Mouse (Mus musculus): ENCODE results near the gene Wnk3. TPM values are rescaled to one million over a fixed set of nuclear protein-coding genes. Genes with fewer than 3 reads are reported as not detected.
"Not testable (repeated sequence)": the region's sequence is repeated elsewhere in the genome, so short reads cannot be mapped to it uniquely, and the experiment has no call there.

The Wnk3 gene
- 6.5 and 7.6 TPM in 2 replicates for polyA plus RNA-seq (2014; fragmentation: Nextera tagmentation; extraction: Ambion mirVana)

- 95% methylated on average over 2 of the region's 2 CpGs for WGBS
- Histone ChIP-seq H3K9me3 (ENCODE audit: control insufficient read depth, low read length) (no peaks in the 10 kb centered on the region), H3K27me3 (ENCODE audit: control insufficient read depth, insufficient read depth, low read length) (no peaks in the 10 kb centered on the region), H3K36me3 (ENCODE audit: control insufficient read depth, insufficient read depth, low read length) (no peaks in the 10 kb centered on the region), H3K4me1 (ENCODE audit: control insufficient read depth, insufficient read depth, low read length) (no peaks in the 10 kb centered on the region), H3K4me3 (ENCODE audit: low read depth, low read length) (no peak within 1 kb of the TSS), H3K27ac (replicated peaks; ENCODE audit: low read depth, low read length) (no peak within 1 kb of the TSS), H3K4me2 (ENCODE audit: low read depth, severe bottlenecking) (no peak within 1 kb of the TSS), H3K9ac (ENCODE audit: low read length) (no peak within 1 kb of the TSS)
- DNase-seq (ENCODE audit: low spot score) (no peak), ATAC-seq (ENCODE audit: insufficient number of reproducible peaks, low FRiP score, low TSS enrichment, low read depth) (no peak)
These were observed at the start of gene Wnk3 for GRCm38 (mm10) chrX:151197778-151198177. Wnk3 (plus strand) TSS chrX:151198078.

DNA sequence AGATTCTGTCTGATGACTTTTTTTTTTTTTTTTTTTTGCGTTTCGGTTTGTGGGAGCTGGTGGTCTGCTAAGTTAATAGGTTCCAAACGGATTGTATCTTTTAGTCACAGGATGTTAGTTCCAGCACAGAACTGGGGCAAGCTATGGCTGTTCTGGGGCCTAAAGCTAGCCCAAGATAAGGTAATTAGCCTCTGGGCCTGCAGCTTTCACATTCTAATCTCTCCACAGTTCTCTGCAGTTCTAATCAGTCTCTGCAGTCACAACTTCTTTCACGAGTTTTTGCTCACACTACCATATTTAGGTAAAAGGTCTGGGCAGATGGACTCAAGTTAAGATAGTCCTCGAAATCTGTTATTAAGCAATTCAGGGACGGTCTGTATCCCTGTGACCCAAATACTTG is 39.5 kb upstream of the Wnk3 start:
- Histone ChIP-seq H3K36me3 (ENCODE audit: control insufficient read depth, insufficient read depth, low read length) (no peaks in the 10 kb centered on the region), H3K4me2 (ENCODE audit: low read depth, severe bottlenecking) (no peak overlapping the region), H3K27me3 (ENCODE audit: control insufficient read depth, insufficient read depth, low read length) (no peaks in the 10 kb centered on the region), H3K4me3 (ENCODE audit: low read depth, low read length) (no peak overlapping the region), H3K4me1 (ENCODE audit: control insufficient read depth, insufficient read depth, low read length) (no peaks in the 10 kb centered on the region), H3K27ac (replicated peaks; ENCODE audit: low read depth, low read length) (no peak overlapping the region), H3K9ac (ENCODE audit: low read length) (no peak overlapping the region), H3K9me3 (ENCODE audit: control insufficient read depth, low read length) (no peaks in the 10 kb centered on the region)
- ATAC-seq (ENCODE audit: insufficient number of reproducible peaks, low FRiP score, low TSS enrichment, low read depth): no peak
- DNase-seq (ENCODE audit: low spot score): no peak
- 76% methylated on average over 6 of the region's 6 CpGs for WGBS

GRCm38 (mm10) chrX:151168438-151169131 is 29.3 kb upstream of the Wnk3 start:
- WGBS: 14% methylated on average over 22 of the region's 25 CpGs
- H3K27me3 ChIP-seq (ENCODE audit: control insufficient read depth, insufficient read depth, low read length): no peaks in the 10 kb centered on the region
- peak; percentile 81 for ATAC-seq (ENCODE audit: insufficient number of reproducible peaks, low FRiP score, low TSS enrichment, low read depth)

DNA sequence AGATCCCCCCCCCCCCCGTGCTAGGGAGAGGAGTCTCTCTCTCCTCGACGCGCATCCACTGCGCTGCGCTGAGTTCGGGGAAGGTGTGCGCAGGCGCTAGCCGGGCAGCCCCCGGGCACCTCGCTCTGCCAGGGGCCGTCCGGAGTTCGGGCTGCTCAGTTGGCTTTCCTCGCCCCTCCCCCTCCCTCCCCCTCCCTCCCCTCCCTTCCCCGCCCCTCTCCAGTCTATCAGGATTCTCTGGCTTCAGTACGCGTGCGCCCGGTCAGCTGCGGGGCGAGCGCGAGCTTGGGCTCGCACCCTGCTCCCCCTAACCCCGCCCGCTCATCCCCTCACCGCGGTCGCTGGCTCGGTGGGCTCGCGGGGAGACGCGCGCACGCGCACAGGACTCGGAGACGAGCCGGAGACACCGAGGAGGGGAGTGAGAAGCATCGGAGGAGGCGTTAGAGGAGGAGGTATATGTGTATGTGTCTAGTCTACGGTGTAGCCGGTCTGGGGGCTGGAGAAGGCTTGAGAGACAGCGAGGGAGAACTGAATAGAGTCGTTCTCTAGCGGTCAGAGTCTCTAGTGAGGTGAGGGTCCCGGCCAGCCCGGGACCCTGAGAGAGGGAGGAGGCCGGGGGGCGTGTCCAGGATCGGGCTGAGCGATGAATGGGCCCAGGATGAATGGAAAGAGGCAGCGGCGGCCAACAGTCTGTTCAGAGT is 28.5 kb upstream of the Wnk3 start:
- WGBS: 12% methylated on average over 43 of the region's 58 CpGs
- peak; percentile 94 for ATAC-seq (ENCODE audit: insufficient number of reproducible peaks, low FRiP score, low TSS enrichment, low read depth)
- Histone ChIP-seq H3K27me3 (ENCODE audit: control insufficient read depth, insufficient read depth, low read length) (no peaks in the 10 kb centered on the region), H3K9ac (ENCODE audit: low read length) (peak overlapping the region; percentile 59; the same call in 1 of the 2 replicates), H3K27ac (replicated peaks; ENCODE audit: low read depth, low read length) (peak overlapping the region; percentile 68; the same call in 1 of the 2 replicates), H3K4me2 (ENCODE audit: low read depth, severe bottlenecking) (peak overlapping the region; percentile 46), H3K36me3 (ENCODE audit: control insufficient read depth, insufficient read depth, low read length) (no peaks in the 10 kb centered on the region), H3K4me3 (ENCODE audit: low read depth, low read length) (peak overlapping the region; percentile 47), H3K9me3 (ENCODE audit: control insufficient read depth, low read length) (no peaks in the 10 kb centered on the region), H3K4me1 (ENCODE audit: control insufficient read depth, insufficient read depth, low read length) (no peaks in the 10 kb centered on the region)
- peak; percentile 84 for DNase-seq (ENCODE audit: low spot score)

More at GRCm38 (mm10) chrX:151168438-151169131, 29.3 kb upstream of the Wnk3 start:
- DNase-seq (ENCODE audit: low spot score): peak; percentile 76
- Histone ChIP-seq H3K4me2 (ENCODE audit: low read depth, severe bottlenecking) (peak overlapping the region; percentile 46), H3K27ac (replicated peaks; ENCODE audit: low read depth, low read length) (peak overlapping the region; percentile 68; the same call in 1 of the 2 replicates), H3K4me3 (ENCODE audit: low read depth, low read length) (peak overlapping the region; percentile 26), H3K9me3 (ENCODE audit: control insufficient read depth, low read length) (no peaks in the 10 kb centered on the region), H3K9ac (ENCODE audit: low read length) (peak overlapping the region; percentile 59), H3K4me1 (ENCODE audit: control insufficient read depth, insufficient read depth, low read length) (no peaks in the 10 kb centered on the region), H3K36me3 (ENCODE audit: control insufficient read depth, insufficient read depth, low read length) (no peaks in the 10 kb centered on the region)

- not testable (repeated sequence) for ATAC-seq (ENCODE audit: insufficient number of reproducible peaks, low FRiP score, low TSS enrichment, low read depth); H3K4me2 ChIP-seq (ENCODE audit: low read depth, severe bottlenecking); H3K9ac ChIP-seq (ENCODE audit: low read length); H3K36me3 ChIP-seq (ENCODE audit: control insufficient read depth, insufficient read depth, low read length); DNase-seq (ENCODE audit: low spot score); H3K27me3 ChIP-seq (ENCODE audit: control insufficient read depth, insufficient read depth, low read length); H3K27ac ChIP-seq (replicated peaks; ENCODE audit: low read depth, low read length); H3K4me3 ChIP-seq (ENCODE audit: low read depth, low read length); H3K4me1 ChIP-seq (ENCODE audit: control insufficient read depth, insufficient read depth, low read length); H3K9me3 ChIP-seq (ENCODE audit: control insufficient read depth, low read length)
- 72% methylated on average over 3 of the region's 3 CpGs for WGBS
These were observed 24.7 kb upstream of the Wnk3 start for GRCm38 (mm10) chrX:151173134-151173533.

GRCm38 (mm10) chrX:151298329-151298728 is 100.5 kb downstream of the Wnk3 start:
- ATAC-seq (ENCODE audit: insufficient number of reproducible peaks, low FRiP score, low TSS enrichment, low read depth): no peak
- H3K36me3 ChIP-seq (ENCODE audit: control insufficient read depth, insufficient read depth, low read length): no peaks in the 10 kb centered on the region
- 0 out of 2 replicates have a peak, but pooled peaks cover under 1% of the 10 kb centered on the region for H3K27me3 ChIP-seq (ENCODE audit: control insufficient read depth, insufficient read depth, low read length)
- DNase-seq (ENCODE audit: low spot score): no peak
- no peak overlapping the region for H3K9ac ChIP-seq (ENCODE audit: low read length)
- no peak overlapping the region for H3K27ac ChIP-seq (replicated peaks; ENCODE audit: low read depth, low read length)
- no peaks in the 10 kb centered on the region for H3K4me1 ChIP-seq (ENCODE audit: control insufficient read depth, insufficient read depth, low read length)
- no peak overlapping the region for H3K4me2 ChIP-seq (ENCODE audit: low read depth, severe bottlenecking)
- no peaks in the 10 kb centered on the region for H3K9me3 ChIP-seq (ENCODE audit: control insufficient read depth, low read length)
- no peak overlapping the region for H3K4me3 ChIP-seq (ENCODE audit: low read depth, low read length)

DNA sequence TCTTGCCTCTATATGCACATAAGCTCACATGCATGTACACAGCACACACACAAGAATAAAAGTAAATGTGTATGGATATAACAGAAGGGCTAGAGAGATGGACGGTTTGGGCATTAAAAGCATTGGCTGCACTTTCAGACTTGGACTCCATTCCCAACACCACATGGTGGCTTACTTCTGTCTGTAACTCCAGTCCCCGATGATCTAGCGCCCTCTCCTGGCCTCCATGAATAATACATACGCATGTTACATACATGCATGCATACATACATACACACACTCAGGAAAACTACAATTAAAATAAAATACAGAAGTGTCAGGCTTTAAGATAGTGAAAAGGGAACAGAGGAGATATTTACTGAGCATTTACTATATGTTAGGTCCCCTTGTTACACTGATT is 115.9 kb downstream of the Wnk3 start:
- H3K36me3 ChIP-seq (ENCODE audit: control insufficient read depth, insufficient read depth, low read length): no peaks in the 10 kb centered on the region
- 80% methylated on average over 4 of the region's 4 CpGs for WGBS
- ATAC-seq (ENCODE audit: insufficient number of reproducible peaks, low FRiP score, low TSS enrichment, low read depth) (no peak), DNase-seq (ENCODE audit: low spot score) (no peak)
- H3K4me3 ChIP-seq (ENCODE audit: low read depth, low read length): no peak overlapping the region
- no peak overlapping the region for H3K4me2 ChIP-seq (ENCODE audit: low read depth, severe bottlenecking)
- no peaks in the 10 kb centered on the region for H3K9me3 ChIP-seq (ENCODE audit: control insufficient read depth, low read length)
- no peak overlapping the region for H3K27ac ChIP-seq (replicated peaks; ENCODE audit: low read depth, low read length)
- no peaks in the 10 kb centered on the region for H3K4me1 ChIP-seq (ENCODE audit: control insufficient read depth, insufficient read depth, low read length)
- H3K9ac ChIP-seq (ENCODE audit: low read length): no peak overlapping the region
- H3K27me3 ChIP-seq (ENCODE audit: control insufficient read depth, insufficient read depth, low read length): peaks cover 2% of the 10 kb centered on the region; the same call in 1 of the 2 replicates

- DNase-seq (ENCODE audit: low spot score) (no peak), ATAC-seq (ENCODE audit: insufficient number of reproducible peaks, low FRiP score, low TSS enrichment, low read depth) (no peak)
- no peak overlapping the region for H3K9ac ChIP-seq (ENCODE audit: low read length)
- H3K4me1 ChIP-seq (ENCODE audit: control insufficient read depth, insufficient read depth, low read length): no peaks in the 10 kb centered on the region
- H3K4me2 ChIP-seq (ENCODE audit: low read depth, severe bottlenecking): no peak overlapping the region
- no peak overlapping the region for H3K4me3 ChIP-seq (ENCODE audit: low read depth, low read length)
- no peak overlapping the region for H3K27ac ChIP-seq (replicated peaks; ENCODE audit: low read depth, low read length)
- H3K36me3 ChIP-seq (ENCODE audit: control insufficient read depth, insufficient read depth, low read length): no peaks in the 10 kb centered on the region
- WGBS: 84% methylated on average over 2 of the region's 2 CpGs
- H3K9me3 ChIP-seq (ENCODE audit: control insufficient read depth, low read length): no peaks in the 10 kb centered on the region
- H3K27me3 ChIP-seq (ENCODE audit: control insufficient read depth, insufficient read depth, low read length): no peaks in the 10 kb centered on the region
These were observed 135.7 kb downstream of the Wnk3 start for GRCm38 (mm10) chrX:151333615-151334014.

All from limb, embryonic 11.5 days (tissue).